Mouse (Mus musculus): Measurements from ENCODE around the gene Csmd2. TPM values are rescaled to one million over a fixed set of nuclear protein-coding genes. Genes with fewer than 3 reads are reported as not detected.

Csmd2 gene
- 0.01 TPM in 1 of 2 replicates, not detected in the other for polyA plus RNA-seq (2012; rRNA removed)

DNA sequence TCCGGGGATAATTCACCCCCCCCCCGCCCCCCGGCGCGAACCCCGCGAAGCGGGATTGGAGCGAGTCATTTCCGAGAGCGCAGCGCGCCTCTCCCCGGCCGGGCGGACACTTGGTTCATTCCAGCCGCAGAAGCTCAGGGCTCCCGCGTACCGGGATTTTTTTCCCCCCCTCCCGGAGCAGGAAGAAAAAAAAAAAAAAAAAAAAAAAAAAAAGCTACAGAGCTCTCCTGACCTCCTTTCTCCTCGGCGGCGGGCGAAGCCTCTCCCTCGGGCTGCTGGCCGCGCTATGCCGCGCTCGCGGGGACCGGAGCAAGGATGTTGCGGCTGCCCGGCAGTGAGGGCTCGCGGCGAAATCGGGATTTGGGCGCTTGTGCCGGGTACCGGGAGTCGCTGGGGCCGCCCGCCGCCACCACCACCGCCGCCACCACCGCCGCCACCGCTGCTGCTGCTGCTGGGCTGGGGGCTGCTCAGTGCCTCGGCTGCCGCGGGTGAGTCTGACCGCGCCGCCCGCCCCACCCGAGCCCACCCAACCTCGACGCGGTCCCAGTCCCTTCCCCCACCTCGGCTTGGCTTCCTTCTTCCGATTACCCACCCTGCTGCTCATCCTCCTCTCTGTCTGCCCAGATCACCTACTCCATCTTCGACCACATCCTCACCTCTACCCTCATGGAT lies at the start of gene Csmd2:
Gene Csmd2, plus strand, starts transcription at position 74 of the 672 bp plus-strand sequence.
- WGBS = under 1% methylated on average over 55 of the region's 65 CpGs
- TF ChIP-seq CTCF (IDR thresholded peaks at IDR 0.05; ENCODE audit: insufficient read depth, low read length) = no peak
- no peak for DNase-seq
- Histone ChIP-seq H3K4me3 (replicated peaks; ENCODE audit: extremely low read depth, low read depth, low read length) (no peak within 1 kb of the TSS), H3K4me1 (ENCODE audit: control insufficient read depth, insufficient read depth, low read length) (no peaks in the 10 kb centered on the region)

GRCm38 (mm10) chr4:127947696-127948095 lies 40.0 kb upstream of the Csmd2 start:
- H3K4me3 ChIP-seq (replicated peaks; ENCODE audit: extremely low read depth, low read depth, low read length) = no peak overlapping the region
- DNase-seq = no peak
- WGBS = 58% methylated on average over 2 of the region's 2 CpGs
- H3K4me1 ChIP-seq (ENCODE audit: control insufficient read depth, insufficient read depth, low read length) = no peaks in the 10 kb centered on the region
- TF ChIP-seq POLR2A (IDR thresholded peaks at IDR 0.05; ENCODE audit: borderline replicate concordance, extremely low read depth, low read depth, low read length) = no peak
- TF ChIP-seq CTCF (IDR thresholded peaks at IDR 0.05; ENCODE audit: insufficient read depth, low read length) = no peak

GRCm38 (mm10) chr4:127953006-127953710 lies 34.5 kb upstream of the Csmd2 start:
- WGBS = 33% methylated on average over 10 of the region's 10 CpGs
- Histone ChIP-seq H3K4me3 (replicated peaks; ENCODE audit: extremely low read depth, low read depth, low read length) (no peak overlapping the region), H3K4me1 (ENCODE audit: control insufficient read depth, insufficient read depth, low read length) (no peaks in the 10 kb centered on the region)
- TF ChIP-seq POLR2A (IDR thresholded peaks at IDR 0.05; ENCODE audit: borderline replicate concordance, extremely low read depth, low read depth, low read length) = no peak
- no peak for TF ChIP-seq CTCF (IDR thresholded peaks at IDR 0.05; ENCODE audit: insufficient read depth, low read length)
- no peak for DNase-seq

DNA sequence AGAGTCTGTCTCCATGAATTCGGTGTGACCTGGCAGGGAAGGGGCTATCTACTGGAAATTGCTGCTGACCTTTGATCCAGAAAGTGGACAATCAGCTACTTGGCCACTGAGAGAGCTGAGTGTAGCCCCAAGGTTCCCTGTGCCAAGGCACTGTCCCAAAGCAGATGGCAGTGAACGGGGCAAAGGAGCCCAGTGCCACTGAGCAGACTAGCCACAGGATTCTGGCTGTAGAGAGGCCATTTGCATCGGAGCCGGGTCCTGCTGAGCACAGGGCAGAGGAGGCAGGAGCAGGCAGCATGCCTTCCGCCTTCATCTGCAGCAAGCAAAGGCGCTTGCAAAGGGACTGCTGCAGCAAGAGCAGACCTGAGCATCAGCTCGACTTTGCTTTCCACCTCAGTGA lies 18.6 kb upstream of the Csmd2 start:
- 15% methylated on average over 7 of the region's 7 CpGs for WGBS
- Histone ChIP-seq H3K4me1 (ENCODE audit: control insufficient read depth, insufficient read depth, low read length) (no peaks in the 10 kb centered on the region), H3K4me3 (replicated peaks; ENCODE audit: extremely low read depth, low read depth, low read length) (no peak overlapping the region)
- TF ChIP-seq CTCF (IDR thresholded peaks at IDR 0.05; ENCODE audit: insufficient read depth, low read length) (no peak), POLR2A (IDR thresholded peaks at IDR 0.05; ENCODE audit: borderline replicate concordance, extremely low read depth, low read depth, low read length) (no peak)
- DNase-seq = no peak

DNA sequence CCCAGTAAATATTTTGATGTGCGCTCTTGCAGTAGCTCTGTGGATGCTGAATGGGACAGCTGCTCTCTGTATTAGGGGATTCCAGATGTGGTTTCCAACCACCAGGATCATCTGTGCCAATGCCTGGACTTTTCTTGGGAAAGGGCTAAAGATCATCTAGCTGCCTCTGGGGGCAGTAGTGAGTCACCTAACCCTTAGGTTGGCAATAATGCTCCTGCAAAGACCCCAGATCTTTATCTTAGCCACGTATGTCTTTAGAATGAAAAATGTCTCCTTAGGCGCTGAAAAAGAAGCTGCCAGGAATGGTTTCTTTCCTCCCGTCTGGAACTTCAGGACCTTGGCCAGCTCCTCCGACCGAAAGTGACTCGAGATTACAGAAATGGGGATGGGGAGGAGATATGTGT lies 17.6 kb upstream of the Csmd2 start:
- Histone ChIP-seq H3K4me1 (ENCODE audit: control insufficient read depth, insufficient read depth, low read length) (no peaks in the 10 kb centered on the region), H3K4me3 (replicated peaks; ENCODE audit: extremely low read depth, low read depth, low read length) (no peak overlapping the region)
- TF ChIP-seq POLR2A (IDR thresholded peaks at IDR 0.05; ENCODE audit: borderline replicate concordance, extremely low read depth, low read depth, low read length) = no peak
- TF ChIP-seq CTCF (IDR thresholded peaks at IDR 0.05; ENCODE audit: insufficient read depth, low read length) = no peak
- WGBS = 5% methylated on average over 7 of the region's 7 CpGs
- no peak for DNase-seq

DNA sequence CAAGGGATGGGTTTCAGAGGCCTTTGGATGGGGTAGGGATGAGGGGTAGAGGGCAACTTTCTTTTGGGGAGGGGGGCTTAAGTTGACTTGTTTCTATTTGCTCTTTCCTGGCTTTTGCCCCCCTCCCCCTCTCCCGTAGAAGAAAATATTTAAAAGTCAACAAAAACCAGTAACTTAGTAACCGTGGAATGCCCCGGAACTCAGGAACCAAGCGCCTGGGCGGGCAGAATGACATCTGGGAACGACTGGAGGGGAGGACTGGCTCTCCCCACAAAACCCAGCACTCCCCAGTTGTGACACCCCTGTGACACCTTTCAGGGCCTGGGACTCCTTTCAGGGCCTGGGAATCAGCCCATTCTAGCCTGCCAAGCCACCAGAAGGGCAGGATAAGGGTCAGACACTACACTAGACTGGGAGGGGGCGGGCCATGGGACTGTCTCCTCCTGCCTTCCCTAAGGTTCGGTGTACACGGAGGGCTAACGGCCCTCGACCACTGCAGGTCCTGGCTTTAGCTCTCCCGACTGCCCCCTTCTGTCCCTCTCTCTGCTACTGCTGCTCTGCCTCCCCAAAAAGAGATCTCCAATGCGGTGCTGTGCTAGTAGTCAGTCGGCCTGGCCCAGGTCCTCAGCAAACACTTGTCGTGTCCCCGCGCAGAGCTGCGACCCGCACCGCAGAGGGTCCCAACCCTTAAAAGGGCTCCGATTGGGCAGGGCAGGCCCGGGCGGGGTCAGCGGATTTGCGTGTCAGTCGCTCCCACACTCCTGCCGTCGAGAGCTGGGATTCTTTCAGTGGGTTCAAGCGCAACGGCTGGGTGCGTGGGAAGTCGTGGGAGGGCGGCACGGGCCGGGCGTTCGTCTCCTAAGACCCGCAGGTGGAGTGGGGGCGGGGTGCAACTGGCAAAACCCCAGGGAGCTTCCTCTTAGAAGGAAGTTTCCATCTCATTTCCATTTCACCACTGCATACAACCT lies 16.5 kb upstream of the Csmd2 start, which contains the start of gene CK137956:
Gene CK137956, minus strand, starts transcription at position 51 of the 968 bp plus-strand sequence.
- no peak for DNase-seq
- Histone ChIP-seq H3K4me1 (ENCODE audit: control insufficient read depth, insufficient read depth, low read length) (no peaks in the 10 kb centered on the region), H3K4me3 (replicated peaks; ENCODE audit: extremely low read depth, low read depth, low read length) (no peak within 1 kb of the TSS)
- TF ChIP-seq POLR2A (IDR thresholded peaks at IDR 0.05; ENCODE audit: borderline replicate concordance, extremely low read depth, low read depth, low read length) = no peak
- TF ChIP-seq CTCF (IDR thresholded peaks at IDR 0.05; ENCODE audit: insufficient read depth, low read length) = no peak
- 5% methylated on average over 39 of the region's 39 CpGs for WGBS

DNA sequence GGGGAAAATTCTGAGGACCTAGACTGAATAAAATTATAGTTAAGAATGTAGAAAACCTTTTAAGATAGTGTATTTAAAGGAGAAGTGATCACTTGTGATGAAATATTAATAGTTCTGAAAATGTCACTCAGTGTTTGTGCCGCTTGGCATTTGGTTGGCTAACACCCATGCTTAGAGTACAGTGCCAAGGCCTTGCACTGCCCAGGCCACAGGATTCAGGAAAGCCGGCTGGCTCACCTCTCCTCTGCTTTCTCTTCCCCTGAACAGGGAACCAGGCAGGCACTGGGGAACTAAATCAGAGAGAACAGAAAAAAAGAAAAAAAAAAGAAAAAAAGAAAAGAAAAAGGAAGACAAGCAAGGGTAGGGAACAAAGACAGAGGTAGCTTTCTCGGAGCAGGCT lies 14.7 kb upstream of the Csmd2 start:
- DNase-seq = no peak
- WGBS = 83% methylated on average over 3 of the region's 3 CpGs
- Histone ChIP-seq H3K4me3 (replicated peaks; ENCODE audit: extremely low read depth, low read depth, low read length) (no peak overlapping the region), H3K4me1 (ENCODE audit: control insufficient read depth, insufficient read depth, low read length) (no peaks in the 10 kb centered on the region)
- no peak for TF ChIP-seq CTCF (IDR thresholded peaks at IDR 0.05; ENCODE audit: insufficient read depth, low read length)
- no peak for TF ChIP-seq POLR2A (IDR thresholded peaks at IDR 0.05; ENCODE audit: borderline replicate concordance, extremely low read depth, low read depth, low read length)

DNA sequence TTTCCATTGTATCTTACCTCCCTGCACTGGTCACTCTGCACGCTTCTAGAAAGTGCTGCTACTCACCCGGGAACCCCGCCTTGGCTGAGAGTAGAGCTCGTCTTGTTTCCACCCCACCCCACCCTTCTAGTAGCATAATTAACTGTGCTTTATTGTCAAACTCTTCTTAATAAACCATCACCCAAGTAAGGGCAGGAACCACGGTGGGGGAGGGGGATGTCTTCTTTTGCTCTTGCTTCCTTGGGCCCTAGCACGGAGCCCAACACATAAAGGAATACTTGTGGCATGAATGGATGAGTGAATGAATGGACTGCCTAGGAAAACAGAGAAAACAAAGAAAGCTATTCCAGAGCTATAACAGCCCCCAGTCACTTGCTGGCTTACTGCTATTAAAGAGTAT lies 6.5 kb upstream of the Csmd2 start:
- no peak for DNase-seq
- no peaks in the 10 kb centered on the region for H3K4me1 ChIP-seq (ENCODE audit: control insufficient read depth, insufficient read depth, low read length)
- H3K4me3 ChIP-seq (replicated peaks; ENCODE audit: extremely low read depth, low read depth, low read length) = no peak overlapping the region
- WGBS = 78% methylated on average over 6 of the region's 6 CpGs
- no peak for TF ChIP-seq CTCF (IDR thresholded peaks at IDR 0.05; ENCODE audit: insufficient read depth, low read length)
- TF ChIP-seq POLR2A (IDR thresholded peaks at IDR 0.05; ENCODE audit: borderline replicate concordance, extremely low read depth, low read depth, low read length) = no peak

DNA sequence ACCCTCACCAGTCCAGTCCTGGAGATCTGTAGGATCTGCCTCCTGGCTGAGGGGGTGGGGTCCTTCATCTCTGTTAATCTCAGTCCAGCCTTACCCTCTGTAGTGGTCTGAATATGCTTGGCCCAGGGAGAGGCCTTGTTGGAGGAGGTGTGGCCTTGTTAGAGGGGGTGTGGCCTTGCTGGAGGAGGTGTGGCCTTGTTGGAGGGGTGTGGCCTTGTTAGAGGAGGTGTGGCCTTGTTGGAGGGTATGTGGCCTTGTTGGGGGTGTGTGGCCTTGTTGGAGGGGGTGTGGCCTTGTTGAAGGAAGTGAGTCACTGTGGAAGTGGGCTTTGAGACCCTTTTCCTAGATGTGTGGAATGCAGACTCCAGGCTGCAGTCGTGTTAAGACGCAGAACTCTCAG lies 3.2 kb upstream of the Csmd2 start:
- no peak for TF ChIP-seq POLR2A (IDR thresholded peaks at IDR 0.05; ENCODE audit: borderline replicate concordance, extremely low read depth, low read depth, low read length)
- TF ChIP-seq CTCF (IDR thresholded peaks at IDR 0.05; ENCODE audit: insufficient read depth, low read length) = no peak
- no peak for DNase-seq
- 73% methylated on average over 2 of the region's 2 CpGs for WGBS
- Histone ChIP-seq H3K4me1 (ENCODE audit: control insufficient read depth, insufficient read depth, low read length) (no peaks in the 10 kb centered on the region), H3K4me3 (replicated peaks; ENCODE audit: extremely low read depth, low read depth, low read length) (no peak overlapping the region)

Measured in lung, adult 2 months (tissue).